Mouse (Mus musculus): ENCODE measurements at regions not wholly inside any gene's neighbourhood (a gene's known extent, or its start where the extent isn't known, plus 50 kb on each side); places are given as distances from the start of the nearest gene placed in this dataset.

GRCm38 (mm10) chr4:153876954-153877642 is 79.9 kb upstream of the A430005L14Rik start:
- TF ChIP-seq POLR2A (IDR thresholded peaks at IDR 0.05; ENCODE audit: borderline replicate concordance, extremely low read depth, insufficient read depth, insufficient read length, poor library complexity, severe bottlenecking): no peak
- no peak for TF ChIP-seq CTCF (IDR thresholded peaks at IDR 0.05; ENCODE audit: borderline replicate concordance, extremely low read depth, insufficient read depth, insufficient read length)

All from brain, embryonic 14.5 days (tissue).